Mouse (Mus musculus): Measurements from ENCODE around the gene Lypd5.

- TF ChIP-seq CTCF (IDR thresholded peaks at IDR 0.05; ENCODE audit: low read depth, low read length) (no peak), POLR2A (IDR thresholded peaks at IDR 0.05; ENCODE audit: extremely low read depth, insufficient read depth, low read length) (no peak)
Measured at GRCm38 (mm10) chr7:24315726-24316566, 33.0 kb upstream of the Lypd5 start.
